Mouse (Mus musculus): Measurements from ENCODE around the gene Il3. TPM values are rescaled to one million over a fixed set of nuclear protein-coding genes. Genes with fewer than 3 reads are reported as not detected.

Il3 gene
- total and polyA plus RNA-seq, 3 experiments = 1.5 to 4.8 (median 3.5) TPM

- no peak for TF ChIP-seq ELF1 (IDR thresholded peaks at IDR 0.05; ENCODE audit: low read depth, low read length)
- TF ChIP-seq SMC3 (IDR thresholded peaks at IDR 0.05; ENCODE audit: low read depth, low read length) = no peak
- peak; percentile 47; the same call in 1 of the 2 replicates for TF ChIP-seq CHD2 (IDR thresholded peaks at IDR 0.05; ENCODE audit: low read length)
- peak; percentile 73; the same call in 1 of the 2 replicates for TF ChIP-seq IRF4 (IDR thresholded peaks at IDR 0.05; ENCODE audit: low read depth, low read length)
- peak; percentile 67; the same call in 1 of the 2 replicates for TF ChIP-seq MEF2A (IDR thresholded peaks at IDR 0.05; ENCODE audit: borderline replicate concordance, low read depth, low read length)
- TF ChIP-seq ZMIZ1 (IDR thresholded peaks at IDR 0.05; ENCODE audit: low read depth, low read length) = no peak
- no peak for TF ChIP-seq POLR2A (IDR thresholded peaks at IDR 0.05; ENCODE audit: low read depth, low read length)
- TF ChIP-seq EP300 (IDR thresholded peaks at IDR 0.05; ENCODE audit: low read length) = peak; percentile 51
- no peak for TF ChIP-seq E2F4 (IDR thresholded peaks at IDR 0.05; ENCODE audit: insufficient replicate concordance, low read depth, low read length)
- no peak for TF ChIP-seq PAX5 (IDR thresholded peaks at IDR 0.05; ENCODE audit: low read length)
- TF ChIP-seq MXI1 (IDR thresholded peaks at IDR 0.05; ENCODE audit: low read depth, low read length) = no peak
- peak; percentile 78 for TF ChIP-seq JUN (IDR thresholded peaks at IDR 0.05; ENCODE audit: insufficient read depth, low read depth, low read length)
Measured at GRCm38 (mm10) chr11:54236939-54237338, 30.1 kb downstream of the Il3 start (continued).

- H3K9ac ChIP-seq (ENCODE audit: insufficient read depth, low read depth) = no peak overlapping the region
- no peak overlapping the region for H3K27ac ChIP-seq (ENCODE audit: insufficient read depth, low read depth)
- no peaks in the 10 kb centered on the region for H3K36me3 ChIP-seq (replicated peaks in 1 of 2; ENCODE audit: control insufficient read depth in 1 of 2, insufficient read depth in 1 of 2, low read length in 1 of 2)
- H3K4me3 ChIP-seq (replicated peaks in 1 of 3; ENCODE audit: low read depth in 2 of 3, low read length in 2 of 3, poor library complexity in 1 of 3) = no peak overlapping the region
- no peaks in the 10 kb centered on the region for H3K79me2 ChIP-seq (replicated peaks; ENCODE audit: control insufficient read depth, extremely low read depth, insufficient read depth, poor library complexity, severe bottlenecking)
- H3K4me2 ChIP-seq (ENCODE audit: insufficient read depth, low read depth, poor library complexity, severe bottlenecking) = 0 out of 2 replicates have a peak overlapping the region, but pooled peaks have one; percentile 22
- in situ Hi-C loops (cut with MboI; ENCODE audit: low pct_ligation_motif_present, low pct_unique_long_range_greater_than_20kb, low sequenced_read_pairs) = no loop called here
- dilution Hi-C loops (cut with MboI; ENCODE audit: extremely low pct_ligation_motif_present, extremely low pct_unique_long_range_greater_than_20kb, low sequenced_read_pairs) = no loop called here
- H3K4me1 ChIP-seq (ENCODE audit: control insufficient read depth in 1 of 2, insufficient read depth in 2 of 2) = peaks cover 44 to 59% of the 10 kb centered on the region in 2 experiments
- no peak for TF ChIP-seq ETS1 (conservative IDR thresholded peaks at IDR 0.05; ENCODE audit: low read depth, low read length)
- no peak for TF ChIP-seq RCOR1 (conservative IDR thresholded peaks at IDR 0.05; ENCODE audit: low read depth, low read length)
- TF ChIP-seq MXI1 (IDR thresholded peaks at IDR 0.05; ENCODE audit: low read depth, low read length) = no peak
- 0 out of 2 replicates have a peak, but pooled peaks have one; percentile 44 for TF ChIP-seq ZNF384 (IDR thresholded peaks at IDR 0.05; ENCODE audit: low read depth, low read length)
- TF ChIP-seq MAX (IDR thresholded peaks at IDR 0.05; ENCODE audit: low read length) = 0 out of 2 replicates have a peak, but pooled peaks have one; percentile 3
- TF ChIP-seq EP300 (IDR thresholded peaks at IDR 0.05; ENCODE audit: low read length) = peak; percentile 41
- DNase-seq (ENCODE audit: extremely low read depth) = no peak
- peaks cover 2% of the 10 kb centered on the region for H3K27me3 ChIP-seq (replicated peaks)
- H3K9me3 ChIP-seq (replicated peaks; ENCODE audit: low read length) = no peaks in the 10 kb centered on the region
Measured at GRCm38 (mm10) chr11:54227478-54227877, 39.6 kb downstream of the Il3 start.

- DNase-seq (ENCODE audit: extremely low read depth) = no peak
- Histone ChIP-seq H3K9me3 (replicated peaks; ENCODE audit: low read length) (no peaks in the 10 kb centered on the region), H3K4me2 (ENCODE audit: insufficient read depth, low read depth, poor library complexity, severe bottlenecking) (peak overlapping the region; percentile 14; the same call in 1 of the 2 replicates), H3K27ac (ENCODE audit: insufficient read depth, low read depth) (peak overlapping the region; percentile 70), H3K79me2 (replicated peaks; ENCODE audit: control insufficient read depth, extremely low read depth, insufficient read depth, poor library complexity, severe bottlenecking) (no peaks in the 10 kb centered on the region), H3K4me1 (ENCODE audit: control insufficient read depth in 1 of 2, insufficient read depth in 2 of 2) (peaks cover 71 to 88% of the 10 kb centered on the region in 2 experiments), H3K36me3 (replicated peaks in 1 of 2; ENCODE audit: control insufficient read depth in 1 of 2, insufficient read depth in 1 of 2, low read length in 1 of 2) (no peaks in the 10 kb centered on the region), H3K27me3 (replicated peaks) (peaks cover 2% of the 10 kb centered on the region), H3K9ac (ENCODE audit: insufficient read depth, low read depth) (no peak overlapping the region), H3K4me3 (replicated peaks in 1 of 3; ENCODE audit: low read depth in 2 of 3, low read length in 2 of 3, poor library complexity in 1 of 3) (peak overlapping the region in 1 of 3 experiments; percentile 0)
- TF ChIP-seq MEF2A (IDR thresholded peaks at IDR 0.05; ENCODE audit: borderline replicate concordance, low read depth, low read length) (no peak), IRF4 (IDR thresholded peaks at IDR 0.05; ENCODE audit: low read depth, low read length) (peak; percentile 23; the same call in 1 of the 2 replicates)
- in situ Hi-C loops (cut with MboI; ENCODE audit: low pct_ligation_motif_present, low pct_unique_long_range_greater_than_20kb, low sequenced_read_pairs) (no loop called here), dilution Hi-C loops (cut with MboI; ENCODE audit: extremely low pct_ligation_motif_present, extremely low pct_unique_long_range_greater_than_20kb, low sequenced_read_pairs) (no loop called here)
Measured at GRCm38 (mm10) chr11:54224475-54224986, 42.5 kb downstream of the Il3 start.
